Mouse (Mus musculus) ovary, postnatal 14 days (tissue): Measurements from ENCODE around the gene Cbx4.
"Not testable (repeated sequence)": the region's sequence is repeated elsewhere in the genome, so short reads cannot be mapped to it uniquely, and the experiment has no call there.

Experiments used
- DNase-seq: peaks from one replicate; pipeline ENCODE4 v3.0.0; 2022; ENCODE audit warnings: low spot score

Cbx4 gene

GRCm38 (mm10) chr11:119109415-119110071, 23.5 kb upstream of the Cbx4 start:
- no peak for DNase-seq

GRCm38 (mm10) chr11:119108573-119109263, 22.7 kb upstream of the Cbx4 start:
- DNase-seq, result no peak

GRCm38 (mm10) chr11:119106289-119106688, 20.3 kb upstream of the Cbx4 start:
- no peak for DNase-seq

- no peak for DNase-seq
Measured at GRCm38 (mm10) chr11:119105748-119106147, 19.7 kb upstream of the Cbx4 start.

DNA sequence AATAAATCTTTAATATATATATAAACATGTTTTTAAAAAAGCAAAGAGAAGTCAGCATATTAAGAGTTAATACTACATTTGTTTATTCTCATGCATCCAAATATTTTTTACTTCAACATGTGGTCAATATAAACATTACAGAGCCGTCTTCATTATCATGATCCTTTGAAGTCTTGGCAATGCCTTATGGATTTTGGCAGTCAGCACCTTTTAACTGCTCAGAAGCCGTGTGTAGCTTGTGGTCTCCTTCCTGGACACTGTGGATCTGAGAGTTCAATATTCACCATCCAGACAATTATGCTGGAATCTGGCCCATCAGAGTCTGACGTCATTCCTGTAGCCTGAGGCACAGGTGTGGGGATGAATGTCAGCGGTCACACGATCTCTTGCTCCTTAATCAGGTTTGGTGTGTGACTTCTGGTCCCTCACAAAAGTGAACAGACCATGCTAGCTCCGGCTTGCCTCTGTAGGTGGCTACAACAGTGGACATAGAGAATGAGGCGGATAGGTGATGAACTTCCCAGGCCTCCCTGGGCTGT, 19.1 kb upstream of the Cbx4 start:
- no peak for DNase-seq

GRCm38 (mm10) chr11:119103991-119104390, 18.0 kb upstream of the Cbx4 start:
- no peak for DNase-seq

GRCm38 (mm10) chr11:119100355-119100754, 14.3 kb upstream of the Cbx4 start:
- not testable (repeated sequence) for DNase-seq

GRCm38 (mm10) chr11:119098202-119098601, 12.2 kb upstream of the Cbx4 start:
- DNase-seq, result no peak

DNA sequence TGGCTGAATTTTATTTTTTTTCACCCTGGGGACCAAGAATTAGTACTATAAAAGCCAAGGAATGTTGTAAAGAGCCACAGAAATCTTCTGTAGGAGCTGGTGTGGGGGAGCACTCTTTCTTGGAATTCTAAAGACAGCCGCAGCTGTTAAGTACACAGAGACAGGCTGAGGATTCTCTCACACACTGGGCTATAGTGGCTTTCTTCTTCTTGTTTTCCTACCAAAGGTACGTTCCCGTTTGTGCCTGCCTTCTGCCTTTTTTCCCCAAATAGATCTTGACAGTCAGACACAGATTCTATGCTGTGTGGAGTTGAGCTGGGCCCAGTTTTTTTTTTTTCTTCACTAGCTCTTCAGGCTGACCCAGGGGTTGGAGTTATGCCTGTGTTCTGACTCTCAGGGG, 9.4 kb upstream of the Cbx4 start:
- DNase-seq, result no peak

- DNase-seq, result no peak
Measured at GRCm38 (mm10) chr11:119093322-119093721, 7.3 kb upstream of the Cbx4 start.

GRCm38 (mm10) chr11:119092286-119092685, 6.3 kb upstream of the Cbx4 start:
- DNase-seq, result no peak

- DNase-seq, result no peak
Measured at GRCm38 (mm10) chr11:119091598-119091991, 5.6 kb upstream of the Cbx4 start.

GRCm38 (mm10) chr11:119090961-119091597, 5.1 kb upstream of the Cbx4 start:
- no peak for DNase-seq

GRCm38 (mm10) chr11:119090076-119090960, 4.3 kb upstream of the Cbx4 start:
- no peak for DNase-seq

GRCm38 (mm10) chr11:119089235-119090075, 3.4 kb upstream of the Cbx4 start:
- DNase-seq, result no peak

- no peak for DNase-seq
Measured at GRCm38 (mm10) chr11:119088391-119089234, 2.6 kb upstream of the Cbx4 start.

GRCm38 (mm10) chr11:119087301-119088082, 1.5 kb upstream of the Cbx4 start:
- no peak for DNase-seq

- no peak for DNase-seq
Measured at GRCm38 (mm10) chr11:119085279-119086062, 550 bp downstream of the Cbx4 start.
